In genomic region chr7:129975781-129976514, GRCm38 (mm10) we compare ENCODE assay signal across 25 mouse cellular contexts.
DNase-seq lines count a peak whose midpoint lies in the region; ATAC-seq and TF ChIP-seq lines count a peak whose summit lies in the region.
"Had no signal": no experiment of that assay in that cellular context is flagged by ENCODE, and none has a peak within 500 bp of the region (broad histone marks: within the 10 kb centered on the region; RNA-seq: fewer than 3 reads in every experiment).

No protein-coding gene starts in this region.

- no peaks in the 10 kb centered on the region for H3K9me3 ChIP-seq in embryonic facial prominence, embryonic 12.5 days
- no peaks in the 10 kb centered on the region for H3K9me3 ChIP-seq in embryonic facial prominence, embryonic 10.5 days
- H3K9me3 ChIP-seq: liver, embryonic 12.5 days; neural tube, embryonic 15.5 days had no signal

- H3K4me3 ChIP-seq in embryonic facial prominence, embryonic 12.5 days = no peak overlapping the region
- H3K4me3 ChIP-seq in embryonic facial prominence, embryonic 10.5 days = no peak overlapping the region
- H3K4me3 ChIP-seq in olfactory bulb, adult 2 months (ENCODE audit: insufficient read depth, low read depth, low read length) = no peak overlapping the region
- H3K4me3 ChIP-seq: erythroblast, embryonic 14.5 days; heart, adult 2 months; liver, embryonic 12.5 days; megakaryocyte, embryonic 14.5 days; neural tube, embryonic 15.5 days had no signal

- peaks cover 4% of the 10 kb centered on the region; the same call in 1 of the 2 replicates for H3K4me1 ChIP-seq in embryonic facial prominence, embryonic 12.5 days
- H3K4me1 ChIP-seq in embryonic facial prominence, embryonic 10.5 days = peaks cover 17% of the 10 kb centered on the region; the same call in 1 of the 2 replicates
- H3K4me1 ChIP-seq in olfactory bulb, adult 2 months (ENCODE audit: control insufficient read depth, insufficient read depth, low read length) = peaks cover 20% of the 10 kb centered on the region
- H3K4me1 ChIP-seq: liver, embryonic 12.5 days; megakaryocyte, embryonic 14.5 days; neural tube, embryonic 15.5 days had no signal

- ATAC-seq in embryonic facial prominence, embryonic 12.5 days (ENCODE audit: insufficient number of reproducible peaks, insufficient read depth, low FRiP score, low TSS enrichment) = no peak
- ATAC-seq: hindbrain, postnatal 0 days; intestine, postnatal 0 days; liver, embryonic 12.5 days; midbrain, embryonic 16.5 days; Patski had no signal

- H3K4me2 ChIP-seq in embryonic facial prominence, embryonic 12.5 days (replicated peaks) = no peak overlapping the region
- H3K4me2 ChIP-seq: liver, embryonic 12.5 days; neural tube, embryonic 15.5 days had no signal

- H3K27ac ChIP-seq in embryonic facial prominence, embryonic 12.5 days = peak overlapping the region; percentile 73
- no peak overlapping the region for H3K27ac ChIP-seq in embryonic facial prominence, embryonic 10.5 days (replicated peaks)
- peak overlapping the region; percentile 89 for H3K27ac ChIP-seq in olfactory bulb, adult 2 months (ENCODE audit: insufficient read depth, low read depth, low read length)
- H3K27ac ChIP-seq: heart, adult 2 months; hindbrain, postnatal 0 days; liver, embryonic 12.5 days; neural tube, embryonic 15.5 days had no signal

- no peaks in the 10 kb centered on the region for H3K36me3 ChIP-seq in embryonic facial prominence, embryonic 12.5 days
- H3K36me3 ChIP-seq in embryonic facial prominence, embryonic 10.5 days (replicated peaks) = no peaks in the 10 kb centered on the region
- H3K36me3 ChIP-seq: liver, embryonic 12.5 days; neural tube, embryonic 15.5 days had no signal

- 70% methylated on average over 21 of the region's 21 CpGs for WGBS in embryonic facial prominence, embryonic 12.5 days
- 89% methylated on average over 21 of the region's 21 CpGs for WGBS in embryonic facial prominence, embryonic 10.5 days
- WGBS in olfactory bulb, adult 2 months = 24% methylated on average over 21 of the region's 21 CpGs

- TF ChIP-seq CTCF in brain, embryonic 14.5 days (IDR thresholded peaks at IDR 0.05; ENCODE audit: borderline replicate concordance, extremely low read depth, insufficient read depth, insufficient read length) = no peak
- no peak for TF ChIP-seq CTCF in olfactory bulb, adult 2 months (IDR thresholded peaks at IDR 0.05; ENCODE audit: insufficient read depth, low read depth, low read length)

- no peaks in the 10 kb centered on the region for H3K27me3 ChIP-seq in embryonic facial prominence, embryonic 12.5 days
- H3K27me3 ChIP-seq in embryonic facial prominence, embryonic 10.5 days (replicated peaks; ENCODE audit: low read depth, poor library complexity, severe bottlenecking) = no peaks in the 10 kb centered on the region; the same call in 1 of the 2 replicates
- H3K27me3 ChIP-seq: liver, embryonic 12.5 days; megakaryocyte, embryonic 14.5 days; neural tube, embryonic 15.5 days; Patski had no signal

- DNase-seq in embryonic facial prominence, embryonic 10.5 days (ENCODE audit: low spot score) = no peak
- DNase-seq in heart, adult 11 months = peak; percentile 58
- no peak for DNase-seq in heart, adult 18-20 months
- DNase-seq in brain, embryonic 14.5 days (ENCODE audit: low read depth) = peak; percentile 31
- no peak for DNase-seq in layer of hippocampus, adult 8-10 months (ENCODE audit: low spot score in 2 of 2)
- DNase-seq in retina, embryonic 14.5 days (ENCODE audit: low spot score) = no peak
- DNase-seq: adrenal gland, adult 8-10 months; cerebellum, adult 11 months; cerebellum, postnatal 10 days; heart, adult 2 months; heart, postnatal 4 days; left cerebral cortex, postnatal 4 days; lung, adult 2 months; right cerebral cortex, postnatal 4 days; thymus, postnatal 36 days had no signal

- H3K9ac ChIP-seq in embryonic facial prominence, embryonic 12.5 days = no peak overlapping the region
- H3K9ac ChIP-seq: liver, embryonic 12.5 days; neural tube, embryonic 15.5 days had no signal

- no peak for TF ChIP-seq POLR2A in brain, embryonic 14.5 days (IDR thresholded peaks at IDR 0.05; ENCODE audit: borderline replicate concordance, extremely low read depth, insufficient read depth, insufficient read length, poor library complexity, severe bottlenecking)
- TF ChIP-seq POLR2A in olfactory bulb, adult 2 months (IDR thresholded peaks at IDR 0.05; ENCODE audit: insufficient read depth, low read depth, low read length) = no peak

Comparison
In these comparisons a context has a peak if more than half of its experiments do, and no peak if none do; other contexts are left out.
1. DNase-seq: peak in heart, adult 11 months (single experiment) and brain, embryonic 14.5 days (single experiment); none in embryonic facial prominence, embryonic 10.5 days (single experiment), heart, adult 18-20 months (0 of 2), layer of hippocampus, adult 8-10 months (0 of 2) and retina, embryonic 14.5 days (single experiment).